Mouse (Mus musculus): ENCODE measurements around the gene Hsf4. TPM values are rescaled to one million over a fixed set of nuclear protein-coding genes. Genes with fewer than 3 reads are reported as not detected.

Hsf4 gene
- polyA plus RNA-seq, 1 experiment from 2014 or later = 0.09 TPM

- Histone ChIP-seq H3K27ac (no peak overlapping the region), H3K9me3 (no peaks in the 10 kb centered on the region), H3K27me3 (ENCODE audit: insufficient read depth, poor library complexity, severe bottlenecking) (peaks cover 36% of the 10 kb centered on the region), H3K4me3 (no peak overlapping the region), H3K36me3 (no peaks in the 10 kb centered on the region), H3K4me1 (replicated peaks) (peaks cover 47% of the 10 kb centered on the region)
- DNase-seq (ENCODE audit: low spot score) = no peak
- WGBS = 84% methylated on average over 7 of the region's 7 CpGs
Observed at GRCm38 (mm10) chr8:105292471-105292870, 22.9 kb downstream of the Hsf4 start.

GRCm38 (mm10) chr8:105293405-105293804, 23.8 kb downstream of the Hsf4 start:
- 67% methylated on average over 19 of the region's 19 CpGs for WGBS
- Histone ChIP-seq H3K36me3 (peaks cover 2% of the 10 kb centered on the region), H3K4me1 (replicated peaks) (peaks cover 44% of the 10 kb centered on the region), H3K4me3 (no peak overlapping the region), H3K9me3 (no peaks in the 10 kb centered on the region), H3K27ac (no peak overlapping the region), H3K27me3 (ENCODE audit: insufficient read depth, poor library complexity, severe bottlenecking) (peaks cover 36% of the 10 kb centered on the region)
- no peak for DNase-seq (ENCODE audit: low spot score)

- 72% methylated on average over 9 of the region's 9 CpGs for WGBS
Observed at GRCm38 (mm10) chr8:105294776-105295175, 25.2 kb downstream of the Hsf4 start.

DNA sequence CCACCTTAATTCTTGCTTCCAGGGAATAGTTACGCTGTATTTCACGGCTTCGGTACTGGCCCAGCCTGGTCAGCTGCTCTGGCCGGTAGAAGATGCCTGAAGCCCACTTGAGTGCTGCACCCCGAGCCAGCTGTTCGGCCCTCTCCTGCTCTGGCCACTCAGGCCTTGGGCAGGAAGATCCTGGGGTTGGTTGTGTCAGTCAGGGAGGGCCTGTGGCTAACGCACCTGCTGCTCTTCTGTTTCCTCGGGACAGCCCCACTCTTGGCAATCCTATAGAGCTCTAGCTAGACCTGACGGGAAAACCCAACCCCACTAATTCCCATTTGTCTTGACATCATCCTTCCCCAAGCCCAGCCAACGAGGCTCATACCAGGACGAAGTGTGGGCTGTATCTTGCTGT, 25.7 kb downstream of the Hsf4 start:
- H3K9me3 ChIP-seq = no peaks in the 10 kb centered on the region
- 76% methylated on average over 11 of the region's 11 CpGs for WGBS
- H3K4me1 ChIP-seq (replicated peaks) = peaks cover 37% of the 10 kb centered on the region
- H3K4me3 ChIP-seq = peak overlapping the region; percentile 20; the same call in 1 of the 2 replicates
- no peak overlapping the region for H3K27ac ChIP-seq
- no peak for DNase-seq (ENCODE audit: low spot score)
- H3K36me3 ChIP-seq = peaks cover 19% of the 10 kb centered on the region
- H3K27me3 ChIP-seq (ENCODE audit: insufficient read depth, poor library complexity, severe bottlenecking) = peaks cover 30% of the 10 kb centered on the region

More at GRCm38 (mm10) chr8:105294776-105295175, 25.2 kb downstream of the Hsf4 start:
- Histone ChIP-seq H3K9me3 (no peaks in the 10 kb centered on the region), H3K27me3 (ENCODE audit: insufficient read depth, poor library complexity, severe bottlenecking) (peaks cover 34% of the 10 kb centered on the region), H3K4me1 (replicated peaks) (peaks cover 39% of the 10 kb centered on the region), H3K36me3 (peaks cover 14% of the 10 kb centered on the region), H3K27ac (no peak overlapping the region), H3K4me3 (no peak overlapping the region)
- DNase-seq (ENCODE audit: low spot score) = no peak

GRCm38 (mm10) chr8:105295895-105296573, 26.4 kb downstream of the Hsf4 start, which contains the start of gene Exoc3l:
Exoc3l (minus strand) TSS chr8:105296101.
- peak within 1 kb of the TSS; percentile 90 for H3K27ac ChIP-seq
- H3K27me3 ChIP-seq (ENCODE audit: insufficient read depth, poor library complexity, severe bottlenecking) = peaks cover 22% of the 10 kb centered on the region
- WGBS = 68% methylated on average over 11 of the region's 11 CpGs
- H3K36me3 ChIP-seq = peaks cover 27% of the 10 kb centered on the region
- H3K4me1 ChIP-seq (replicated peaks) = peaks cover 30% of the 10 kb centered on the region
- no peaks in the 10 kb centered on the region for H3K9me3 ChIP-seq
- no peak for DNase-seq (ENCODE audit: low spot score)
- H3K4me3 ChIP-seq = peak within 1 kb of the TSS; percentile 82

- Histone ChIP-seq H3K27ac (peak within 1 kb of the TSS; percentile 90), H3K4me3 (peak within 1 kb of the TSS; percentile 82), H3K4me1 (replicated peaks) (peaks cover 29% of the 10 kb centered on the region), H3K9me3 (no peaks in the 10 kb centered on the region), H3K27me3 (ENCODE audit: insufficient read depth, poor library complexity, severe bottlenecking) (peaks cover 17% of the 10 kb centered on the region), H3K36me3 (peaks cover 43% of the 10 kb centered on the region)
- under 1% methylated on average over 58 of the region's 58 CpGs for WGBS
- peak; percentile 94 for DNase-seq (ENCODE audit: low spot score)
Observed at GRCm38 (mm10) chr8:105297511-105298192, 28.1 kb downstream of the Hsf4 start, which contains the start of gene E2f4. E2f4 (plus strand) TSS chr8:105297663.

GRCm38 (mm10) chr8:105298351-105299252, 29.0 kb downstream of the Hsf4 start:
- no peaks in the 10 kb centered on the region for H3K9me3 ChIP-seq
- no peak for DNase-seq (ENCODE audit: low spot score)
- WGBS = 66% methylated on average over 18 of the region's 18 CpGs

GRCm38 (mm10) chr8:105299962-105300361, 30.4 kb downstream of the Hsf4 start:
- Histone ChIP-seq H3K4me3 (no peak overlapping the region), H3K27me3 (ENCODE audit: insufficient read depth, poor library complexity, severe bottlenecking) (0 out of 2 replicates have a peak, but pooled peaks cover 6% of the 10 kb centered on the region), H3K9me3 (no peaks in the 10 kb centered on the region), H3K27ac (no peak overlapping the region), H3K4me1 (replicated peaks) (peaks cover 32% of the 10 kb centered on the region), H3K36me3 (peaks cover 66% of the 10 kb centered on the region)
- DNase-seq (ENCODE audit: low spot score) = no peak
- WGBS = 97% methylated on average over 8 of the region's 8 CpGs

More at GRCm38 (mm10) chr8:105298351-105299252, 29.0 kb downstream of the Hsf4 start:
- Histone ChIP-seq H3K27ac (peak overlapping the region; percentile 90), H3K4me3 (peak overlapping the region; percentile 82), H3K36me3 (peaks cover 52% of the 10 kb centered on the region), H3K27me3 (ENCODE audit: insufficient read depth, poor library complexity, severe bottlenecking) (peaks cover 8% of the 10 kb centered on the region), H3K4me1 (replicated peaks) (peaks cover 27% of the 10 kb centered on the region)

DNA sequence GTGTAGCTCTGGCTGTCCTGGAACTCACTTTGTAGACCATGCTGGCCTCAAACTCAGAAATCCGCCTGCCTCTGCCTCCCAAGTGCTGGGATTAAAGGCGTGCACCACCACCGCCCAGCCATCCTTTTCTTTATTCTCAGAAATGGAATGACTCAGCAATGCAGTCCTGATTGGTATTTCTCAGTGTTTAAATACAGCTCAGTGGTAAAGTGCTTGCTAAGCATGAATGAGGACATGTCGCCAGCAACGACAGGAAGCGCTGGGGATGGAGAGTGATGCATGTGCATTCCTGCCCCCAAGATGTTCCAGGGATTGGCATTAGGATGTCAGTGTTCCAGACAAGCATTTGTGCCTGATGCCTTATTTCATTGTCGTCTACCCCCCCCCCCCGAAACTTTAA, 33.8 kb downstream of the Hsf4 start:
- 88% methylated on average over 8 of the region's 8 CpGs for WGBS
- H3K36me3 ChIP-seq = peaks cover 86% of the 10 kb centered on the region
- peaks cover 33% of the 10 kb centered on the region for H3K4me1 ChIP-seq (replicated peaks)
- no peaks in the 10 kb centered on the region for H3K9me3 ChIP-seq
- no peak overlapping the region for H3K27ac ChIP-seq
- DNase-seq (ENCODE audit: low spot score) = no peak
- no peaks in the 10 kb centered on the region for H3K27me3 ChIP-seq (ENCODE audit: insufficient read depth, poor library complexity, severe bottlenecking)
- no peak overlapping the region for H3K4me3 ChIP-seq

GRCm38 (mm10) chr8:105303874-105304273, 34.3 kb downstream of the Hsf4 start:
- DNase-seq (ENCODE audit: low spot score) = no peak
- Histone ChIP-seq H3K9me3 (no peaks in the 10 kb centered on the region), H3K27ac (no peak overlapping the region), H3K36me3 (peaks cover 86% of the 10 kb centered on the region), H3K4me3 (no peak overlapping the region), H3K27me3 (ENCODE audit: insufficient read depth, poor library complexity, severe bottlenecking) (no peaks in the 10 kb centered on the region), H3K4me1 (replicated peaks) (peaks cover 28% of the 10 kb centered on the region)
- WGBS = 91% methylated on average over 9 of the region's 9 CpGs

DNA sequence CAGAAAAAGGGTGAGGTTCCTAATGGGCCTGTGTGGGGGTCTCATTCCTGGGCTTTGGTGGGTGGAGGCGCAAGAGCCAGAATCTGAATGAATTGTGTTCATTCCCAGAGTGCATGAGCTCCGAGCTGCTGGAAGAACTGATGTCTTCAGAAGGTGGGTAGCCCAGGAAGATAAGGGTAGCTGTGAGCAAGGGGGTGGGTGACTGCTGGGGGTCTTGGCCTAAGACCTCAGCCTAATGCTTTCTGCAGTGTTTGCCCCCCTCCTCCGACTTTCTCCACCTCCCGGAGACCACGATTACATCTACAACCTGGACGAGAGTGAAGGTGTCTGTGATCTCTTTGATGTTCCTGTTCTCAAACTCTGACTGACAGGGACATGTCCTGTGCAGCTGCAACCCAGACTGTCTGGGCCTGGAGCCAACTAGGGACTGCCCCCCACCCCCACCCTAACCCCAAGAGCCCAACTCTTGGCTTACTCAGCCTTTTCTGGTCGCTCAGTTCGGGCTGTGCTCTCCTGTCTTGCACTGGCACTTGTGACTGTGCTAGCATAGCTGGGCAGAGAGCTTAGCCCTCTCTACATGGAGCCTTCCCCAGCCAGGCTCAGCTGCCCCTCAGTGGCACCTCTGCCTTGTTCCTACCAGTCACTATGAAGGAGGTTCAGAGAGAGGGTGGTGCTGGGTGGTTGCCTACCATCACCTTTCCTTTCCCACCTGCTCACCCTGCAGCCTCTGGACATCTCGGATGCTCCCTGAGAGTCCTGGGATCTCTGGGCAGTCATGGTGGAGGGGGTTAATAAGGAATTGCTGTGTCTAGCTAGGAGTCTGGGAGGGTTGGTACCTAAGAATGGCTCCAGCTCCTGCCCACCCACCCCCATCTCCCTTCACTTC, 35.0 kb downstream of the Hsf4 start:
- H3K27ac ChIP-seq = no peak overlapping the region
- 83% methylated on average over 9 of the region's 9 CpGs for WGBS
- DNase-seq (ENCODE audit: low spot score) = no peak
- H3K4me1 ChIP-seq (replicated peaks) = peaks cover 25% of the 10 kb centered on the region
- H3K4me3 ChIP-seq = no peak overlapping the region
- H3K36me3 ChIP-seq = peaks cover 88% of the 10 kb centered on the region
- H3K9me3 ChIP-seq = no peaks in the 10 kb centered on the region
- H3K27me3 ChIP-seq (ENCODE audit: insufficient read depth, poor library complexity, severe bottlenecking) = no peaks in the 10 kb centered on the region

Measured in hindbrain, embryonic 10.5 days (tissue).